Mouse (Mus musculus): ENCODE data around the gene Adora1.

Adora1 gene

DNA sequence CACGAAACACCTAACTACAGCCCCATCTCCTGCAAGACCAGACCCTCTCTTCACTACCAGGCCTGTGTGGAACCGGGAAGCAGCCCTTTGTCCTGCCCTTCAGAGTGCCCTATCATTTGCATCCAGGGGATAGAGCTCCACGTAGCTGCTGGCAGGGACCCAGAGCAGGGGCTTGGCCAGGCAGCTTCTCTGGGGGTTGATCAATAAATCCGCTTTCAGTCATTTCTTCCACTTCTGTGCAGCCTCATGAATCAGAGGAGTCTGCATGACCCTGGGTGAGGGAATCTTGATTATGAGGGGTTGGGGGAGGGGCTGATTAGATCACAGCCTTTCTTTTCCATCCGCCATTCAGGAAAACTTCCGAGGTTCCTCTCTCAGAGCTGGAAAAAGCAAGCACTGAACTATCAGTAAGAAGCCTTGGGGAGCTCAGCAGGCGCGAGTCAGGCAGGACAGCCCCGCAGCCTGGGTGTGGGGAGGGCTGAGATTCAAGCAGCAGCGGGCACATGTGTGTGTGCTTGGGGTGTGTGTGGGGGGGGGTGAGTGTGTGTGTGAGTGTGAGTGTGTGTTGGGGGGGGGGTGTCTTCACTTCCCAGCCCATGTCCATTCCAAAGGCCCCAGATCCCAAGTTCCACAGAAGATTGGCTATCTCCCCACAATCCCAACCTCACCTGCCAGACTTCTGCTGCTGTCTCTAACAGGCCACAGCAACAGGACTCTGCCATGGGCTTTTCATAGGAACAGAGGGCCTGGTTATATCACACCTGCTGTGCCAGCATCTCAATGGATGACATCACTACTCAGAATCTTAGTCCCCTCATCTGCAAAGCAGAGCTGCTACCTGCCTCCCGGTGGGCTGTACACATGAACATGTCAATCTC lies 19.2 kb downstream of the Adora1 start:
- DNase-seq (ENCODE audit: low spot score) = peak; percentile 58

DNA sequence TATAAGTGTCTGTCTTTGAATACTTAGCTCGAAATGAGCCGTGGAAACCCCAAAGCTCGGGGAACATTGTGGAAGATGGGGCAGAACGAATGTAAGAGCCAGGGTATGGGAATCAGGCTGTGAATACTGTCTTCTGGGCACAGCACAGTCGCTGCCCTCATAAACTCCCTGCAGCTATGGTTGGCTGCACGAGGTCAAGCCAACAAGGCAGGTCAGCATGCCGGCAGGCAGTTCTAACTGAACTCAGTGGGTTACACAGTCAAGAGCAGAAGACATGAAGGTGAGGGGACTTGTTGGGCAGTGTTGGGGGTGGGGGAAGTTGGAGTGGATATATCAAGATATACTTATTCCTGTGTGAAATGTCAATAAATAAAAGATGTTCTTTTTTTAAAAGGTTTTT lies 20.2 kb downstream of the Adora1 start:
- no peak for DNase-seq (ENCODE audit: low spot score)

DNA sequence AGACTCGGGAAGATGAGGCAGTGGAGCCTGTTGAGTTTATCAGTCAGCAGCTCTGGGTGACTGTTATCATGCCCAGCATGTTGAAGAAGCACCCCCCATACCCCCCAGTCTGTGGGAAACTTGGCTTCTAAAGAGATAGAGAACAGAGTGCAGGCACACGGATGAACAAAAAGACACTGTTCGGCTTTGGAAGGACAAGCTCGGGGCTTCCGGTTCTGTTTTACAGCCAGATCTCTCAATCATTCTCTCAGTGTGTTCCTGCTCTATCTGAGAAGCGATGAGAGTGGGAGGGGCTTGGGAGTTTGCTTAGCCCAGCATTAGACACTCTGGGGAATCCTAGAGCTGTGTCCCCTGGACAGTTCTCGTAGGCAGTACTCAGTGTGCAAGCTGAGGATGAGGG lies 21.8 kb downstream of the Adora1 start:
- DNase-seq (ENCODE audit: low spot score) = no peak

DNA sequence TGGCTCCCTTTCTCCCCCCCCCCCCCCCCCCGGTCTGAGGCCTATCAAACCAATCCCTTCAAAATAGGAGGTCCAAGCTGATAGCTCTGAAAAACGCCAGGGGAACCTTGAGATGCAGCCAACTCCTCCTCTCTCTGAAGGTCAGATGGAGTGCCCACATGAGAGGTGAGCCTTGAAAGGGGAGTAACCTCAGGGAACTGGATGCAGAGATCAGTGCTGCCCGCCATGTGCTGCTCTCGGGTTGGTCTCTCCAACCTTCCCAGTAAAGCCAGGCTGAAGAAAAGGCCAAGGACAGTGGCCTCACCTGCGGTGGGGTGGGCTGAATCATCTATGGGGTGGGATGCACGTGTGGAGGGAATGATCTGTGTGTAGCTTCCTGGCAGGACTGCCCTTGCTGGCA lies 22.9 kb downstream of the Adora1 start:
- DNase-seq (ENCODE audit: low spot score) = no peak

DNA sequence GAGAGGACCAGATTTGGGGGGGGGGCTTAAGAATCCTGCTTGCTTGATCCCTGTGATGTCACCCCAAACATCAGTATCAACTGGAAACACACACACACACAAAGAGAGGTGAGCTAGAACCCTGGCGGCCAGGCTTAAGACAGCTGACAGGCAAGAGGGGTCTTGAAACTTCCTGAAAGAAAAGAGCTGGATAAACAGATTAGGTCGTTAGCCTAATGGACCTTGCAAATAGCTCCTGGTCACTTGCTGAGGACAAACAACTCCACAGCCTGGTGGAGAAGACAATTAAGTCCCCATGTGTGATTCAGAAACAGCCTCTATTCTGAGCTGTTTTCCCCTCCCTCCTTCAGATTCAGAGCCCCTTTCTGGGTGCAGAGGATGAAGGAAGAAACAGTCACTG lies 23.6 kb downstream of the Adora1 start:
- no peak for DNase-seq (ENCODE audit: low spot score)

DNA sequence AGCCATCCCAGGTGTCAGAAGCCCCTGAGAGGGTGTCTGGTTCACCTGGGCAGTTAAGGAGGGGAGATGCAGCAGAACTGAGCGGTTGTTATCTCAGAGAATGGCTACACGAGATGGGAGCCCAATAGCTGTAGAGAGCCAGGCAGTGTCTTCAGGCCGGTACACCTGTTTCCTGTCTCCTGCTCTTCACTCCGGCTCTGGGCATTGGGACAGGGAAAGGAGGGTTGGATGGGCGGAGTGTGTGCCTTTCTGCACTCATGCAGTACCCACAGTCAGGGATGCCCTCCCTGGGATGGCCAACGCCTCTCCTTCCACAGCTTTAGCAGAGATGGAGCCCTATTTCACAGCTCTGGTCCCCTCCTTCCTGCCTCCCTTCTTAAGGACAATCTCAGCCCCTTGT lies 24.2 kb downstream of the Adora1 start:
- DNase-seq (ENCODE audit: low spot score) = no peak

DNA sequence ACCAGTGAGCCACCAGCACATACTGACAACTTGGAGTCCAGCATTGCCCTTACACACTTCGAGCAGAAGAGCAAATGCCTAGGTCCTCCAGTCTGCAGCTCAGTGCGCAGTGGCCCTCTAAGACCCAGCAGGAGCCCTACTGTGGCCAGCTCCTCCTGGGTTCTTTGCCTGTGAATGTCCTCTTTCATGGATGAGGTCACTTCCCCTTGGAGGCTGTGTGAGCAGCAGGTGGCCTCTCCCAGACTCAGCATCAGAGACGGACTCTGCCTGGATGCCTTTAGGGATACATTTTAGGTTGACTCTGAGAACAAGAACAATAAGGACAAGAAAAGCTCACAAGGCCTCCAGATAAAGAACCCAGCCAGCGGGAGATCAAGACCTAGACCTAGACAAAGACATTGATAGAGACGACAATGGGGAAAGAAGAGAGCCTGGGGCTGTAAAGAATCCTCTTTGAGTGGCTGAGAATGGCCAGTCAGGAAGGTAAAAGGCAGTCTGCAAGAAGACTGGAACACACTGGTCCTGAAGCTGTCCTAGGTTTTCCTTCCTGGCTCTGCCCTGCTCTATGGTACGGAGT lies 25.0 kb downstream of the Adora1 start:
- no peak for DNase-seq (ENCODE audit: low spot score)

DNA sequence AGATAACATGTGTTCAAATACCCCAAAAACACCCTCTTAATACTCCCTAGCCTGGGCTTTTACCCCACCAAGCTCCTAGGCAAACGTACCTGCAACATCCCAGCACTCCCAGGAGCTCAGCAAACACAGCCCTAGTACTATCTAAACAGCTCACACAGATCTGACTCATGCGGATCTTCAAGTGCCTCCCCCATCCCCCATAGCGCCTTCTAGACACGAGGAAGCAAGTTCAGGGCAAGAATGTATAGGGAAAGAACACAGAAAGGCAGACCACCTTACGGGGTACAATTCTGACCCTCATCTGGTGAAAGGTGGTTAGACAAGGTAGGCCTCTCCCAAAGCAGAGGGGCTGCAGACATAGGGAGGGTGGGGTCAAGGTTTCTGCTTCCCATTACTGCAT lies 29.1 kb downstream of the Adora1 start:
- DNase-seq (ENCODE audit: low spot score) = peak; percentile 62

DNA sequence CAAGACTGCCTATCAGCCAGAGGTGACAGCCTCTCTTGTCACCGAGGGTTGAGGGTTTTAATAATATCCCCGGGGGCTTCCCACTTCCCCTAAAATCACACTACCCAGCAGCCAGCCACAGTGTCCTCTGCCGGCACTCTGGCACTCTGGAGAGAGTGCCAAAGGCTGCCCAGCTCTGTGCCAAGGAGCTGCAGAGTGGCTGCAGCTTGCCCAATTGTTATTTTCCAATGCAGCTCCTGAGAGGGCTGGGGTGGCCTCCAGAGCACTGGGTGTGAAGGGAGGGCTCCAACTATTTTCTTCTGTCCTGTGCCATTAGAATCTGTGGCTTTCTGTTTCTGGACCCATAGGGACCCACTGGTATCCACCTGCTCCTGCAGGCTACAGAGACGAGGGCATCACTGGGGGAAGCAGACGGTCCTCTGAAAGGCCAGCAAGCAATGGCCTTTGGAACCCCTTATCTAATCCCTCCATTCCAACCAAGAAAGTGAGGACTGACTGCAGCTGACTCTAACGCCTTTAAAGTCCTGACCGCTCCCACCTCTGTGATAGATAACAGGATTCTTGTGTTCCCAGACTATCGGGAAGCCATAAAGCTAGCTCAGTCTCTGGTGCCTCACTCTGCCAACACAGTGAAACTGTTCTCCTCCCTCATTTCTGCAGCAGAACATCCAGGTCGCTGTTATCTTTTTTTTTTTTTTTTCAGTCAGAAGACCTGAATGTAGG lies 29.8 kb downstream of the Adora1 start:
- no peak for DNase-seq (ENCODE audit: low spot score)

DNA sequence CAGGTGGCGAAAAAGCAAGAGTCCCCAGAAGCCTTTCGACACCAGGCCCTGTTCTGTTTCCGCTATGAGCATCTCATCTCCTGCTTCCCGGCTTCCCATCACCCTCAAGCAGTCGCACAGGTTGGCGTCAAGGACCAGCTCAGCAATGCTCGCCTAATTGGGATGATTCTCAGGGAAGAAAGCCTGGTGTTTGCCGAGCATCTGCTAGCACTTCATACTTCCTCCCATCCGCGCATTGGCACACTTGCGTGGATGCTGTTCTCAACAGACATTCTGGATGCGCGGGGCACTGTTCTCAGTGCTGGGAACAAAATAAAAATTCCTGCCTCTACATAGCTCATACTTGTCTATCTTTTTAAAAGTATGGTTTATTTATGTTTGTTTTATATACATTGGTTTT lies 31.0 kb downstream of the Adora1 start:
- DNase-seq (ENCODE audit: low spot score) = no peak

DNA sequence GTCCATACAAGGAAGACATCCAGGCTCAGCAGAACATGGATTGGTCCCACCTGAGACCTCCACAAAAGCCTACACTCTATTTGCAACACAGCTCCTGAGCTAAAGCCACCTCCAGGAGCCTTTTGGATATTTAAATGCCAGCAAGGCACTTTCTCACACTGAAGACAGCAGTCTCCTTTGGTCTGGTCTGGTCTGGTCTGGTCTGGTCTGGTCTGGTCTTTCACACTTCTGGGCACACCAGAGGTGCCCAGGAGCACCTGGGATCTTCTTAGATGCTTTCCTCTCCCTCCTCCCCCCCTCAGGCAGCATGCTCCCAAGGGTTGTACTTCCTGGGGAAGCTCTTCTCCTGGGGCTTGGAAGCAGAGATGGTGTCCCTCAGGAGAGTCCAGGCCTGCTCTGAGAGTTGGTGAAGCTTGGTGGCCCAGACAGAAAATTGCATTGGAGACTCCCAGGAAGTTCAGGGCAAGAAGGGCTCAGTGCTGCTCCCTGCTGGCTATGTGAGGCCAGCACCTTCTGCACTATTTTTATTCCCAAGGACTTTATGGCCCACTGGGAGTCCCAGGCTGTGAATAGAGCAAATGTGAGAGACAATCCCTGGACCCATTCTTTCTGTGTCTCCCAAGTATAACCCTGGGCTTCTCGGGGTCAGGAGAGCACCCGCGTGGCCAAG lies 33.3 kb downstream of the Adora1 start:
- DNase-seq (ENCODE audit: low spot score) = peak; percentile 46

DNA sequence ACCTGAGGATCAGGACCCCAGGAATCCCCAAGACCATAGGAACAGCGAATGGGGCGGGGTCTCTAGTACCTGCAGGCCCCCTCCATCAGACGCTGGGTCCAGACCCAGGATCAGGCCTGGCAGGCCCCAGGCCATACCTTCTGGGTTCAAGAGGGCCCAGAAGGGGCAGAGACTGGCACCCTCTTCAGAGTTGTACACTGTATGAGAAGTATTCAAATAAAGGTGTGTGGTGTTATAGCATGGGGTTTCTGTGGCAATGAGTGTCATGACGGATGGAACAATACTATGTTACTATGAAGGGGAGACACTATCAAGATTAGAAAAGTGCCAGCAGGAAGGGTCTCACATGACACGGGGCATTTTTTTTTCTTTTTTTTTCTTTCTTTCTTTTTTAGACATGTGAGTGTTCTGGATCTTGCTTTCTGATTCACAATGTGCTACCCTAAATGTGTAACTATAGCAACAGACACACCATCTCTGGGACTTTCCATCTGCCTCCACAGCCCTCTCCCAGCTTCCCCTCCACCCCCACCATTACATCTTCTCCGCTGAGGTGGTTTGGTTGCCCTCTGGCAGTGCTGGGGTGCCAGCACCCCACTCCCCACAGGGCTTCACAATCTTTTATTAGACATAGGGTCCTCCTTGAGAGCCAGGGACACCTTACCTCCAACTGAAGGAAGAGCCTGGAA lies 34.1 kb downstream of the Adora1 start:
- DNase-seq (ENCODE audit: low spot score) = no peak

DNA sequence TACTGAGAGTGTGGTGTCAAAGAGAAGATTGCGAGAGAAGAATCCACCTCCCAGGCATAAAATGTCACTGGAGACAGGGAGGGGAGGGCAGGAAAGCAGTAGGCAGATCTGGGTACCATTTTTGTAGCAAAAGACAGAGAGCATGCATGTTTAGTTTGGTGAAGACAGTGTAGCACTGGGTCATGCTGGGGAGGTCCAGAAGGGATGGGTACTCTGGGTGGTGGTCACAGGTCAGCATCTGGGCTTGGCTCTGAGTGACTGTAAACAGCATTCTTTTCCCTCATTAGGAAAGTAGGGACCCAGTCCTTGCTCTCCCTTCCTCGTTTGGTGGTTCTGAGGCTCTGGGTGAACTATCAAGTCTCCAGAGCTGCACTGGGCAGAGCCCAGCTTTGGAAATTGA lies 34.8 kb downstream of the Adora1 start:
- DNase-seq (ENCODE audit: low spot score) = no peak

DNA sequence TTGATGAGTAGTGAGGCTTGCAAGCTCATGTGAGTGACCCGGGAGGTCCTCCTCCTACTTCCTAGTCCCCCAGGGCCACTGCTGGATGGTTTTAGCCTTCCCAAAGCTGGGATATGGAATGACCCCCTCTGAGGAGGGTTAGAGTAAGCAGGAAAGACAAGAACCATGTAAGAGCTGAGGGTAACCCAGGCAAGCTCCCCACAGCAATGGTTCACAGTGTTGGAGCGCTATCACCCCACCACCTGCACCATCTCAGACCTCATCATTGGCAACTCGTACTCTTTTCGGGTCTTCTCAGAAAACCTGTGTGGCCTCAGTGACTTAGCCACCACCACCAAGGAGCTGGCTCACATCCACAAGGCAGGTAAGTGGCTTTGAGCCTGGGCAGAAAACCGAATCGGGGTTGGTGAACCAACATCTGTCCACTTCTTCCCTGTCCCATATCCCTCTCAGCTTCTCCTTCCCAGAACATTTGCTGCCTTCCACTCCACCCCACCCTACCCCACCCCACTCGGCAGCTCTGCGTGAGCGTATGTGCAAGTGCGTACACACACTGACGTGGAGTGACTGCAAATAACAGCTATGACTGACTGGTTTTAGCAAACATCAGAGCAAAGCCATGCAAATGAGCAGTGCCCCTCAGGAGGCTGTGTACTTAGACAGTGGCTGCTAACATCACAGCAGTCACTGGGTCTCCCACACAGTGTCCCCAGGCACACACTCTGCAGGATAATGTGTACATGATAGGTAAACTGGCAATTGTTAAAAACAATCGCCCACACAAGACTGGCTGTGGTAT lies 36.8 kb downstream of the Adora1 start:
- no peak for DNase-seq (ENCODE audit: low spot score)

DNA sequence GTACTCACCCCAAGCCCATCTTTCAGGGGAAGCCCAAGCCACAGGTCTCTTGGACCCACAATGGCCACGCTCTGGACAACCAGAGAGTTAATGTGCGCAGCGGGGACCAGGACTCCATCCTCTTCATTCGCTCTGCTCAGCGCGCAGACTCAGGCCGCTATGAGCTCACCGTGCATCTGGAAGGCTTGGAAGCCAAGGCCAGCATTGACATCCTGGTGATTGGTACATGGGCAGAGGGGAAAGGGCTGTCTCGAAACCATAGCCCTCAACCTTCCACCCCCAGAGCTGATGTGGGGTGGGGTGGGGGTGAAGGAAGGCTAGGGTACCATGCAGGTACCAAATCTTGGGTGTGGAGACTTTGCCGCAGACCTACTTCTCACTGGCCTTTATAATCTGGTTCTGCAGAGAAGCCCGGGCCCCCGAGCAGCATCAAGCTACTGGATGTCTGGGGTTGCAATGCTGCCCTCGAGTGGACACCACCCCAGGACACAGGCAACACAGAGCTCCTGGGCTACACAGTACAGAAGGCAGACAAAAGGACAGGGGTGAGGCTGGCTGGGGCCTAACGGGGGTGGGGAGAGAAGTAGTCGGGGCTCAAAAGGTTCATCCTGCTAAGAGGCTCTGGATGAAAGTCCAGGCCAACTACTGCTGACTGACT lies 37.8 kb downstream of the Adora1 start:
- DNase-seq (ENCODE audit: low spot score) = no peak

DNA sequence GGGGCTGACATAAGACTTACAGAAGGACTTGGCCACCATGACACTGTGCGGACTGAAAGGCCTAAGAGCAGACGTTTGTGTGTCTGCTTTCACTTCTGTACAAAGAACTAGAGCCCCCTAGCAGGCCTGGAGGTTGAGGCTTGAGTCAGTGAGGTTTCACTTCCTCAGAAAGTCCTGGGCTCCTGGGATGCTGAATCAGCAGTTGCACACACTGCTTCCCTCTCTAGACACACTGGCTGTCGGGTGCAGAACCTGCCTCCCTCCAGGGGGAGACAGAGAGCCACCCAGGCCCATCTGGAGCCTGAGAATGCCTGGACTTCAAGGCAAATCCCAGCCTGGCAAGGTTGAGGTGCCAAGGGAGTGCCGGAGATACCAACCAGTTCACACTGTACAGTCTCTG lies 38.8 kb downstream of the Adora1 start:
- DNase-seq (ENCODE audit: low spot score) = peak; percentile 67

DNA sequence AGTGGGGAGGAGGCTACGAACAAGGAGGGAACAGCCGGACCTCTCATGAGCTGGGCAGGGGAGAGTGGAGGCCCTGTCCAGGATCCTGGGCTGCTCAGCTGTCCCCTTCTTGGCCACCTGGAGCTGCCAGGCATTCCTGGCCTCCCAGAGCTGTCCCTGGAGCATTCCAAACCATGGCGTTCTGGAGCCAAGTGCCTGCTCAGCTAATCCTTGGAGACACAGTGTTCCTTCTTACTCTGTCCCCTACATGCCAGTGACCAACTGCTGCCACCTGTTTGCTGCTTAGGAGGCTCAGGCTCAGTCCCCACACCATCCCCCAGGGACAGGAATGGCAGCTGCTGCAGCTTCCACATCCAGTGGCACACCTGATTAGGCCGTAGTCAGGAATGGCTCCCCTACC lies 39.3 kb downstream of the Adora1 start:
- DNase-seq (ENCODE audit: low spot score) = peak; percentile 43

DNA sequence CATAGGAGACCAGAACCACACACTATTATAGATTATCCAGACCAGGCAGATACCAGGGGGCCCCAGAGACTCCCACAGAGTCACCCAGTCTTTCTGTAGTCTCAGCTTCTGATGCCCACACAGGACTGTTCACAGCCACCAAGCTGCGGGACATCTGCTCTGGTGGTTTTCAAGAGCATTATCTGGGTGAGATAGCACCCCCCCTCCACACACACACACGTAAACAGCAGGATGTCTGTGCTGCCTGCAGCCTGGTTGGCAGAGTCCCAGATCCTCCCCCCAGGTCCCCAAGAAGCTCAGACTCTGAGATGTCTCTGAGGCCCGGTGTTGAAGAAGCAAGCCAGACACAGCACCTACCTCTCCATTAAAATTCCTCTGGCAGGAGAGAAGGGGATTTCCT lies 39.7 kb downstream of the Adora1 start:
- DNase-seq (ENCODE audit: low spot score) = no peak

DNA sequence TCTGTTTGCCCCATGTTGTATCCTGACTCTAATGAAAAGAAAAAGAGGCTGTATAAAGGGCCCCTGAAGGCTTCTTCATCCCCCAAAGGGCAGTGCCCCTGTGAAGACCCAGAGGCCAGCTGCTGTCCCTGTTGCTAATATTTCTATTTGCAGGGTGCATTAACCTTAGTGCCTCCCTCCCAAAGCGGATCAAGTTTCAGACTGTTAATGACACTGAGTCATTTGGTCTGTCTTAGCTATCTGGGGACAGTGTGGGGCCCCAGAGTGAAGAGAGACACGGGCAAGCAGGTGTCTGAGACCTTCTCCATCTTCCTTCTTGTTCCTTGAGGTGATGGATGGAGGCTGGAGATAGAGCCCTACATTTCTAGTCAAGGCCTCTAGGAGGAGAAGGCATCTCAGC lies 40.1 kb downstream of the Adora1 start:
- DNase-seq (ENCODE audit: low spot score) = no peak

DNA sequence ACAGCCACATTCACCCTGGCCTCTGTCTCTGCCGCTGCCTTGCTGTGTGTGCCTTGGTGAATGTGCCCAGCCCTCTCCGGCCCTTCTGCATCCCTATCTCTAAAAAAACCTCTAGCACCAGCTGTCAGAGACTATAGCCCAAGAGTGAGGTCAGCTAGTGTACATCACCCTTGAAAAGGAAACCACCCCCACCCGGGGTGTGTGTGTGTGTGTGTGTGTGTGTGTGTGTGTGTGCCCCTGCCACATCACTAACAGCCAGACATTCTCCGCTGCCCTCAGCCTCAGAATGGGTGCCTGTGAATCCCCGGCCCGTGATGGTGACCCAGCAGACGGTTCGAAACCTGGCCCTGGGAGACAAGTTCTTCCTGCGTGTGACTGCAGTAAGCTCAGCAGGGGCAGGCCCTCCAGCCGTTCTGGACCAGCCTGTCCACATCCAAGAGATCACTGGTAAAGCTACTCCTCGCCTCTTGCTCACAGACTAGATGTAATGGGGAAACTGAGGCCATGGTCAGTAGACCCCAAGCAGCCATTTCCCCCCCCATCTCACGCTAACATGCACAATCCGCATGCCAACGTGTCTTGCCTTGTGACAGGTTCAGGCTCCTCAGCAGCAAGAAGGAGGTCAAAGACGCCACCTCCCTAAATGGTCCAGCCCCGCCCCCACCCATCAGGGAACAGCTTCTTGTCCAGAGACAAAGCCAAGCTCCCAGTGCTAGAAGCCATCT lies 40.8 kb downstream of the Adora1 start:
- no peak for DNase-seq (ENCODE audit: low spot score)

Measured in MN1 (cell line).